Mouse (Mus musculus) midbrain, embryonic 15.5 days (tissue): ENCODE data around the gene Fancg. TPM values are rescaled to one million over a fixed set of nuclear protein-coding genes. Genes with fewer than 3 reads are reported as not detected.
A peak's percentile ranks its signal among the peaks of the same experiment; 100 is the strongest.

Experiments
- ATAC-seq: fragments of 200-750 bp; cut with Nextera tagmentation; replicated peaks from 2 replicates; pipeline ENCODE4 v1.8.0; 2017; ENCODE audit warnings: moderate TSS enrichment
- H3K27ac ChIP-seq: fragments of 300-500 bp; sonication (generic); 2 replicates; pipeline ENCODE4 v1.5.1; 2015; ENCODE audit warnings: mild to moderate bottlenecking, inconsistent platforms
- H3K27me3 ChIP-seq: fragments of 300-500 bp; sonication (generic); replicated peaks from 2 replicates; pipeline ENCODE4 v1.6.1; 2015; ENCODE audit warnings: inconsistent platforms
- H3K36me3 ChIP-seq: fragments of 300-500 bp; sonication (generic); replicated peaks from 2 replicates; pipeline ENCODE4 v1.6.1; 2015; ENCODE audit warnings: inconsistent platforms
- H3K4me1 ChIP-seq: fragments of 300-500 bp; sonication (generic); 2 replicates; pipeline ENCODE4 v1.6.1; 2015; ENCODE audit warnings: inconsistent platforms
- H3K4me2 ChIP-seq: fragments of 300-500 bp; sonication (generic); 2 replicates; pipeline ENCODE4 v1.6.1; 2015; ENCODE audit warnings: inconsistent platforms, mild to moderate bottlenecking, moderate library complexity
- H3K4me3 ChIP-seq: fragments of 300-500 bp; sonication (generic); 2 replicates; pipeline ENCODE4 v1.5.1; 2015; ENCODE audit warnings: mild to moderate bottlenecking, inconsistent platforms
- H3K9ac ChIP-seq: fragments of 300-500 bp; sonication (generic); 2 replicates; pipeline ENCODE4 v1.6.1; 2015; ENCODE audit warnings: mild to moderate bottlenecking, inconsistent platforms
- H3K9me3 ChIP-seq: fragments of 300-500 bp; sonication (generic); 2 replicates; pipeline ENCODE4 v1.6.1; 2016; ENCODE audit warnings: inconsistent platforms
- WGBS: fragments of 180-500 bp; shearing (Covaris S2); methylation state at CpG from one replicate; pipeline ENCODE4 v1.1.7; 2015; ENCODE audit warnings: mixed read lengths; 5-methylcytosine and 5-hydroxymethylcytosine counted together
- polyA plus RNA-seq: library from polyadenylated mRNA; unstranded; fragments of >200 nt; fragmentation: Nextera tagmentation; extraction: Ambion mirVana; gene quantifications from 2 replicates; pipeline ENCODE4 v1.2.1, GENCODE M21; 2015

Gene Fancg
- polyA plus RNA-seq, 1 experiment from 2014 or later = 29.5 TPM

GRCm38 (mm10) chr4:42952563-42952962 is 57.7 kb downstream of the Fancg start:
- H3K27me3 ChIP-seq = no peaks in the 10 kb centered on the region
- peak overlapping the region; percentile 75 for H3K4me3 ChIP-seq
- H3K27ac ChIP-seq = peak overlapping the region; percentile 95
- no peak for ATAC-seq
- H3K4me2 ChIP-seq = peak overlapping the region; percentile 96
- H3K9ac ChIP-seq = peak overlapping the region; percentile 36; the same call in 1 of the 2 replicates
- no peaks in the 10 kb centered on the region for H3K9me3 ChIP-seq
- 83% methylated on average over 7 of the region's 7 CpGs for WGBS
- H3K4me1 ChIP-seq = peaks cover 69% of the 10 kb centered on the region
- peaks cover 19% of the 10 kb centered on the region for H3K36me3 ChIP-seq

Other genes with a start within 250 kb of the Fancg start
- 1.0 and 1.2 TPM in 2 replicates for gene Ccl21a, start 236.5 kb downstream of the Fancg start, polyA plus RNA-seq
- gene Fam205a1, start 156.6 kb downstream of the Fancg start, polyA plus RNA-seq = not detected in 2 replicates
- 0.51 and 0.61 TPM in 2 replicates for gene Gm12394, start 153.7 kb downstream of the Fancg start, polyA plus RNA-seq
- gene Fam205c, start 136.3 kb downstream of the Fancg start, polyA plus RNA-seq = 1.9 and 2.1 TPM in 2 replicates
- gene Phf24, start 93.8 kb downstream of the Fancg start, polyA plus RNA-seq = 40.5 and 41.2 TPM in 2 replicates
- 51.5 and 53.0 TPM in 2 replicates for gene Dnajb5, start 60.7 kb downstream of the Fancg start, polyA plus RNA-seq
- 0.29 and 0.50 TPM in 2 replicates for gene 1700022I11Rik, start 40.9 kb downstream of the Fancg start, polyA plus RNA-seq
- 485 and 501 TPM in 2 replicates for gene Vcp, start 10.0 kb downstream of the Fancg start, polyA plus RNA-seq
- 29.1 and 34.0 TPM in 2 replicates for gene Pigo, start 15.3 kb upstream of the Fancg start, polyA plus RNA-seq
- 218 and 235 TPM in 2 replicates for gene Stoml2, start 21.2 kb upstream of the Fancg start, polyA plus RNA-seq
- 52.0 and 55.3 TPM in 2 replicates for gene Fam214b, start 35.7 kb upstream of the Fancg start, polyA plus RNA-seq
- 20.1 and 21.2 TPM in 2 replicates for gene Unc13b, start 48.4 kb upstream of the Fancg start, polyA plus RNA-seq